ENCODE assay signal across 12 mouse cellular contexts in the genomic region with DNA sequence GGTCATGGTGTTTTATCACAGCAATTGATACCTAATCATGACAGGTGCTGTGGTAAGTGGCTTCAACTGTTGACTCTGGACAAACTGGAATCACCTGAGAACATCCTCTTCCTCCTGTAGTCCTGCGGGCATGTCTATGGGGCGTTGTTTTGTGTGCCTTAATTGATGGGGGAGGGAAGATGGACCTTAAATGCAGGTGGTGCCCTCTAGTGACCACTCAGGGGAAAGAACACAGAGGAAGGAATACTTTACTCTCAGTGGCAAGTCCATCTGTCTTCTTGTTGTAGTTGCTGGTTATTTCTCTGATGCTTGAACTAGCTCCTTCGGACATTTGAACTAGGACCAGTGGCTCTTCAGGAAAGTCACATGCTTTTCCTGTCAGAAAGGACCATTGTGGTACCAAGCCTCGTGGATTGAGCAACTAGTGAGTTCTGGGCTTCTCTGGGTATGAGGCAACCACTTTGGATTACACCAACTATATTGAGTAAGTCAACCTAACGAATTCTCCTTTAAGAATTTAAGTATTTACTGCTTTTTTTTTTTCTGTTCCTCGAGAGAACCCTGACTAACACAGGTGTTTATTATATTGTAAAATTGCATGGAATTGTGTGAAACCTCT.
DNase-seq lines count a peak whose midpoint lies in the region; ATAC-seq and TF ChIP-seq lines count a peak whose summit lies in the region.
"Had no signal": no experiment of that assay in that cellular context is flagged by ENCODE, and none has a peak within 500 bp of the region (broad histone marks: within the 10 kb centered on the region; RNA-seq: fewer than 3 reads in every experiment).

No protein-coding gene starts in this region.

- TF ChIP-seq CTCF in kidney, postnatal 0 days (IDR thresholded peaks at IDR 0.05; ENCODE audit: low read depth) = peak; percentile 52; the same call in 1 of the 2 replicates
- TF ChIP-seq CTCF in CH12.LX (conservative IDR thresholded peaks at IDR 0.05 in 1 of 2, IDR thresholded peaks at IDR 0.05 in 1 of 2; ENCODE audit: low read depth in 2 of 2, low read length in 2 of 2) = peak; percentile 50 to 73
- TF ChIP-seq CTCF in cortical plate, adult 2 months (IDR thresholded peaks at IDR 0.05; ENCODE audit: extremely low read depth, insufficient read depth, low read length) = peak; percentile 18; the same call in 1 of the 2 replicates

- no peak for ATAC-seq in kidney, postnatal 0 days (replicated peaks; ENCODE audit: low FRiP score, low read depth)
- no peak for ATAC-seq in monocyte, adult 5-6 weeks (replicated peaks; ENCODE audit: insufficient number of reproducible peaks, low FRiP score, low TSS enrichment, poor library complexity, severe bottlenecking)
- no peak for ATAC-seq in midbrain, embryonic 13.5 days

- H3K9me3 ChIP-seq in kidney, postnatal 0 days (replicated peaks; ENCODE audit: low read length) = no peaks in the 10 kb centered on the region
- no peaks in the 10 kb centered on the region for H3K9me3 ChIP-seq in CH12.LX (replicated peaks; ENCODE audit: low read length)
- no peaks in the 10 kb centered on the region for H3K9me3 ChIP-seq in midbrain, embryonic 13.5 days
- H3K9me3 ChIP-seq: embryonic facial prominence, embryonic 10.5 days; forebrain, embryonic 10.5 days had no signal

- TF ChIP-seq POLR2A in CH12.LX (IDR thresholded peaks at IDR 0.05; ENCODE audit: low read depth, low read length) = no peak
- TF ChIP-seq POLR2A in cortical plate, adult 2 months (IDR thresholded peaks at IDR 0.05; ENCODE audit: extremely low read depth, insufficient read depth, low read length) = no peak

- peak; percentile 22 for DNase-seq in kidney, postnatal 0 days (ENCODE audit: low spot score)
- no peak for DNase-seq in kidney, adult 18-20 months
- DNase-seq in 416B (ENCODE audit: low read depth) (peak; percentile 80), CH12.LX (ENCODE audit: extremely low read depth) (peak; percentile 41)
- DNase-seq: gastrocnemius, postnatal 14 days; kidney, adult 11 months; layer of hippocampus, adult 9-11 months had no signal

- H3K4me1 ChIP-seq in kidney, postnatal 0 days (replicated peaks; ENCODE audit: insufficient read depth, low read length) = no peaks in the 10 kb centered on the region
- H3K4me1 ChIP-seq in CH12.LX (ENCODE audit: control insufficient read depth in 1 of 2, insufficient read depth in 2 of 2) = no peaks in the 10 kb centered on the region
- H3K4me1 ChIP-seq in cortical plate, adult 2 months (ENCODE audit: control insufficient read depth, insufficient read depth, low read length) = no peaks in the 10 kb centered on the region
- no peaks in the 10 kb centered on the region for H3K4me1 ChIP-seq in midbrain, embryonic 13.5 days (replicated peaks)
- H3K4me1 ChIP-seq: embryonic facial prominence, embryonic 10.5 days; forebrain, embryonic 10.5 days had no signal

- H3K36me3 ChIP-seq in kidney, postnatal 0 days (ENCODE audit: insufficient read depth, low read length) = no peaks in the 10 kb centered on the region
- H3K36me3 ChIP-seq in CH12.LX (replicated peaks in 1 of 2; ENCODE audit: control insufficient read depth in 1 of 2, insufficient read depth in 1 of 2, low read length in 1 of 2) = no peaks in the 10 kb centered on the region
- no peaks in the 10 kb centered on the region for H3K36me3 ChIP-seq in midbrain, embryonic 13.5 days
- H3K36me3 ChIP-seq: embryonic facial prominence, embryonic 10.5 days; forebrain, embryonic 10.5 days had no signal

- WGBS in kidney, postnatal 0 days = 62% methylated on average over 6 of the region's 6 CpGs
- WGBS in midbrain, embryonic 13.5 days = 67% methylated on average over 6 of the region's 6 CpGs

- in situ Hi-C loops in CH12.LX (cut with MboI; ENCODE audit: low pct_ligation_motif_present, low pct_unique_long_range_greater_than_20kb, low sequenced_read_pairs) = no loop called here

- H3K9ac ChIP-seq in kidney, postnatal 0 days (ENCODE audit: low read depth, low read length) = no peak overlapping the region
- H3K9ac ChIP-seq in CH12.LX (ENCODE audit: insufficient read depth, low read depth) = no peak overlapping the region
- no peak overlapping the region for H3K9ac ChIP-seq in midbrain, embryonic 13.5 days (replicated peaks)

- no peak for TF ChIP-seq EP300 in CH12.LX (IDR thresholded peaks at IDR 0.05; ENCODE audit: low read length)

- peak; percentile 49 for TF ChIP-seq RAD21 in CH12.LX (IDR thresholded peaks at IDR 0.05; ENCODE audit: low read depth, low read length)

- no peak overlapping the region for H3K4me2 ChIP-seq in kidney, postnatal 0 days (ENCODE audit: low read length)
- no peak overlapping the region for H3K4me2 ChIP-seq in CH12.LX (ENCODE audit: insufficient read depth, low read depth, poor library complexity, severe bottlenecking)
- H3K4me2 ChIP-seq in midbrain, embryonic 13.5 days (replicated peaks) = no peak overlapping the region

- dilution Hi-C loops in CH12.LX (cut with MboI; ENCODE audit: extremely low pct_ligation_motif_present, extremely low pct_unique_long_range_greater_than_20kb, low sequenced_read_pairs) = no loop called here

- H3K27me3 ChIP-seq in kidney, postnatal 0 days (ENCODE audit: insufficient read depth, low read length) = no peaks in the 10 kb centered on the region
- H3K27me3 ChIP-seq in CH12.LX (replicated peaks) = no peaks in the 10 kb centered on the region
- H3K27me3 ChIP-seq in midbrain, embryonic 13.5 days = no peaks in the 10 kb centered on the region

- H3K27ac ChIP-seq in kidney, postnatal 0 days = no peak overlapping the region
- H3K27ac ChIP-seq in CH12.LX (ENCODE audit: insufficient read depth, low read depth) = no peak overlapping the region
- no peak overlapping the region for H3K27ac ChIP-seq in cortical plate, adult 2 months (ENCODE audit: insufficient read depth, low read length)
- no peak overlapping the region for H3K27ac ChIP-seq in midbrain, embryonic 13.5 days
- H3K27ac ChIP-seq: embryonic facial prominence, embryonic 10.5 days; forebrain, embryonic 10.5 days had no signal

- H3K4me3 ChIP-seq in kidney, postnatal 0 days (replicated peaks; ENCODE audit: low read depth, low read length) = no peak overlapping the region
- no peak overlapping the region for H3K4me3 ChIP-seq in CH12.LX (replicated peaks in 1 of 3; ENCODE audit: low read depth in 2 of 3, low read length in 2 of 3, poor library complexity in 1 of 3)
- H3K4me3 ChIP-seq in cortical plate, adult 2 months (ENCODE audit: insufficient read depth, low read length) = no peak overlapping the region
- H3K4me3 ChIP-seq in midbrain, embryonic 13.5 days (replicated peaks) = no peak overlapping the region
- H3K4me3 ChIP-seq: embryonic facial prominence, embryonic 10.5 days; forebrain, embryonic 10.5 days had no signal

- H3K79me2 ChIP-seq in CH12.LX (replicated peaks; ENCODE audit: control insufficient read depth, extremely low read depth, insufficient read depth, poor library complexity, severe bottlenecking) = no peaks in the 10 kb centered on the region

TF ChIP-seq in CH12.LX, 34 proteins besides CTCF, POLR2A, EP300 and RAD21:
- no peak for TF ChIP-seq TBP (conservative IDR thresholded peaks at IDR 0.05; ENCODE audit: low read depth, low read length)
- TF ChIP-seq SMC3 (IDR thresholded peaks at IDR 0.05; ENCODE audit: low read depth, low read length) = peak; percentile 64
TF ChIP-seq in CH12.LX: peak in this region for 1.
